Mouse (Mus musculus) cerebellum, adult 9-11 months (tissue): ENCODE measurements at regions not wholly inside any gene's neighbourhood (a gene's known extent, or its start where the extent isn't known, plus 50 kb on each side); places are given as distances from the start of the nearest gene placed in this dataset.
A peak's percentile ranks its signal among the peaks of the same experiment; 100 is the strongest.
"Not testable (repeated sequence)": the region's sequence is repeated elsewhere in the genome, so short reads cannot be mapped to it uniquely, and the experiment has no call there.

Experiments
- DNase-seq: peaks from one replicate; pipeline ENCODE4 v3.0.0; 2022

DNA sequence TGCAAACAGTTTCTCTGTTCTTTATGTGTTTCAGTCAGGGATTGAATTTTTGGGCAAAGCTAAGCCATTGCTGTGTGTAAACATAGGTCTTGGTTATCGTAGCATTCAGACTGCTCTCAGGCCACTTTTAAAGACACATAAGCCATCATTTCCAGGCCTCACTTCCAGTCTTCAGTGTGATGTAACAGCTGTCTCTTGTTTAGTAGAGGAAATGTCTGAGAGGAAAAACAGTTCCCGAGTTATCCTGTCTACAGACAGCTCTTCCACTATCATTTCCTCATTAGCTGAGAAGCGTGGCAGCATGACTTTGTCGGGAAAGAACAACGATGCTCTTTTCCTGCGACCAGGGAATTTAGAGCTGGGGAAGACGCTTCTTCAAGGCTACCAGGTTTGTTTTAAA is 196.9 kb downstream of the Fam198b start:
- DNase-seq: no peak

DNA sequence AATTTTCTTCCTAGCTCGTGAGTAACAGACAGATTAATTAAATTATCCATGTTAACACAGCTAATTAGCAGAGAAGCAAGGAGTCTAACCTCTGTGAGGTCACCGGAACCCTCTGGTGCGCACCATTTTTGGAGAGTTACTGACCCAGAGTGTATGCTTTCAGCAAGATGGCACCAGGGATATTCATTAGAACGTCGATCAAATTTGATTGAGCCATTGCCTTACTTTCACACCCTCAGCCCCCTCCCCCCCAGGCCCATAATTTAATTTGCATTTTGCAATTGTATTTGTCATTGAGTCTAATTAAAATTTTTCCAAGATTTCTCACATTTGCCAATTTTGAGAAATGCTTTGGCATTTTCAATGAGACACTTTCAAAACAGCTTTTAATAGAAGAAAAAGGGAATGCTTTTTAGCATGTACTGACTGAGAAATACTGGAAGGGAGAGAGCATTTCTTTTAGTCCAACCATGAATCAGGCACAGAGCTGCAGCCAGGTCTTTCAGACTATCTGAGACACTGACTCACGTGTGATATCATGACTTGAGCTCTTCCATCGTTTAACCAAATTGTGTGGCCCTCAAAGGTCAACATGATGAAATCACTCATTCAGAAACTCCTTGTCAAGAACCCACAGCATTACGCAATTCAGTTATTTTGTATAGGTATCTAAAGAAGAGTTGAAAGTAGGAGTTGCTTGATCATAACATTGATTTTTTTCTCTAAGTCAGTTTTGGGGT is 198.6 kb downstream of the Fam198b start:
- DNase-seq: no peak

GRCm38 (mm10) chr3:80084168-80084567 is 199.8 kb downstream of the Fam198b start:
- no peak for DNase-seq

GRCm38 (mm10) chr3:80099625-80100024 is 215.3 kb downstream of the Fam198b start:
- DNase-seq: peak; percentile 79

DNA sequence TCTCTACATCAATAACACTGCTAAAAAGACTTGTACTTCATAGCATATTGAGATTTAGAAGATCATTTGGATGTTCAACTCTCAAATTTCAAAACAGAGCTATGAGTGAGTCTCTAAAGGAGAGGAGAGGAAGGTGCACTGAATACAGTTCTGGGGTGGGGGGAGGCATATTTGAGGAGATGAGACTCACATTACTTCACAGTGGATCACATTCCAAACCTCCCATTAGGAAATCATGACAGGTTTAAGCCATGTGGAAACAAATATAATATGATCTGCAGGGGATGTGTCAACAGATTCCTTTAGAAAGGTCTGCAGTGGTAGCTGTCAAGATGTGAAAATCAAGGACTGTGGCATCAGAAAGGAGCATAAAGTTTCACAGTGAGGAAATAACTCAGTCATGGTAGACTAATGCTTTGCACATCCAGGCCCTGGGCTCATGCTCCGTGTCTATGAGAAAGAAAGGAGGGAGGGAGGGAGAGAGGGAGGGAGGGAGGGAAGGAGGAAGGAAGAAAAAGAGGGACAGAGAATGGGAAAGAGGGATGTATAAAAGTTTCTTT is 235.9 kb downstream of the Fam198b start:
- no peak for DNase-seq

GRCm38 (mm10) chr3:80123666-80124065 is 239.3 kb downstream of the Fam198b start:
- no peak for DNase-seq

DNA sequence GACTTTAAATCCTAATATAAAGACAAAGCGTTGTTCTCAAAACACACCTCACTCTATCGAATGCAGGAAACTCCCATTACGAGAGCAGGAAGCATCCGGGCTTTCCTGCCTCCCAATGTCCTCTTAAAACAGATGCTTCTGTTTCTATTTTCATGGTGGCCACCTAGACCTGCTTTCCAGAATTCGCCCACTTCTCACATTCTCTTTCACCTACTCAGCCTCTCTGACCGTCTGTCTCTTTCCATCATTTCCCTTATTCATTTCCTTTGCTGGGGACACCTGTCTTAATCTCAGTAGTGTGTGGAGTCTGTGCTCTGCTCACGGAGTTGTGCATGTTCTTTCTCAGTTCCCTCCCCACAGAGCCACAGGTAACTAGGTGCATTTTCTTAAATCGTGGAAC is 240.3 kb downstream of the Fam198b start:
- DNase-seq: no peak

GRCm38 (mm10) chr3:80141697-80142096 is 257.4 kb downstream of the Fam198b start:
- no peak for DNase-seq

GRCm38 (mm10) chr3:80160473-80160872 is 276.1 kb downstream of the Fam198b start:
- no peak for DNase-seq

- DNase-seq: no peak
These were observed 297.4 kb downstream of the Fam198b start for GRCm38 (mm10) chr3:80181749-80182148.

GRCm38 (mm10) chr3:80182161-80182560 is 297.8 kb downstream of the Fam198b start:
- not testable (repeated sequence) for DNase-seq

DNA sequence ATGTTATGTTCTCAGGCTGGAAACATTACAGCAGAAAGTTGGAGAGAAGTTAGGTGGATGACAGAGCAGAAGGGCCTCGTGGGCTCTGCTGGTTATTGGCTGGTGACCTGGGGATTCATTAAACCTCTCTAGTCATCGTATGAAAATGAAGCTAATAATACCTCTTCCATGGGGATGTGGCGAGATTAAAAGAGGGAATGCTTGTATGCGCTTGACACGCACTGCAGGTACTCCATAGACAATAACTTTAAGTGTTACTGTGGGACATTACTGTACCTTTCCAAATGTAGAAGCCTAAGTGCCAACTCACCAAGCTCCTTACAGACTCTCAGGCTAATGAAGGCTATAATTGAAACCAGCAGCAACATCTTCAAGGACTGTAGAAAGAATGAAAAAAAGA is 303.1 kb downstream of the Fam198b start:
- DNase-seq: no peak

GRCm38 (mm10) chr3:80200904-80201303 is 316.6 kb downstream of the Fam198b start:
- no peak for DNase-seq

DNA sequence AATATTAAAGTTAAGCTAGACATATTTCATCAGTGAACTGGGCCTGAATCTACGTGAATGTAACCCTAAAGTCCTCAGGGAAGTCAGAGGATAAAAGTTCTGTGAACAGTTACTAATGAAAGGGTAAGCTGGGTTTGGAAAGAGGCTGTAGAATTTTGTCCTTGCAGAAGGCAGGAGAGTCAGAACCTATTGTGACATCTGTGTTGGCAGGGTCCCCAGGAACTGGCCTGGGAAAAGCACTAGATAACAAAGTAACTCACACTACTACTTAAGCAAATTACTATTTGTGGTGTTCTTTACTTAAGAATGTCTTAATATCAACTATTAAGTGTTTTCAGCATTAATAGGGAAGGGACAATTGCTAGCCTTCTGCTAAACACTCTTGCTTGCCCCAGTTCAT is 320.5 kb downstream of the Fam198b start:
- no peak for DNase-seq

GRCm38 (mm10) chr3:80205351-80205750 is 321.0 kb downstream of the Fam198b start:
- no peak for DNase-seq

- DNase-seq: no peak
These were observed 322.7 kb downstream of the Fam198b start for GRCm38 (mm10) chr3:80207022-80207421.

GRCm38 (mm10) chr3:80208028-80208427 is 323.7 kb downstream of the Fam198b start:
- DNase-seq: no peak

GRCm38 (mm10) chr3:80209596-80209995 is 325.3 kb downstream of the Fam198b start:
- no peak for DNase-seq

- DNase-seq: no peak
These were observed 327.2 kb downstream of the Fam198b start for GRCm38 (mm10) chr3:80211323-80212109.

GRCm38 (mm10) chr3:80248611-80249010 is 364.3 kb downstream of the Fam198b start:
- DNase-seq: no peak

DNA sequence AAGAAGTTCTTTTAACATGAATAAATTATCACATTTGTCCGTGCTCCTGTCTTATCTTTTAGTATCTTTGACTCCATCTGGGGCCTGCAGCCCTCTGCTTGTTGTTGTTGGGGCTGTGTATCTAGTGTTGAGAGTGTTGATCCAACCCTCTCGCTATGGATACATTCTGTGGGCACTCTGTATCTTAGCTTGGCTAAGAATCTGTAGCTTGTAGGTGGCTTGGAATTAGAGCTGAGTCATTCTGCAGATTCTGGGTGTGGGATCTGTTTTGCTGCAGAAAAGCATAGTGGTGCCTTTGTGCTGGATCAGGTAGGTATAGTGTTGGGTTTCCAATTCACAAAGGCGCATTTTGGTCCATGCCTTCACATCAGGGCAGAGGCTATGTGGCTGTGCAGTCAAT is 365.6 kb downstream of the Fam198b start:
- no peak for DNase-seq

- no peak for DNase-seq
These were observed 371.0 kb downstream of the Fam198b start for GRCm38 (mm10) chr3:80255304-80255703.

- no peak for DNase-seq
These were observed 372.1 kb downstream of the Fam198b start for GRCm38 (mm10) chr3:80256383-80256782.

DNA sequence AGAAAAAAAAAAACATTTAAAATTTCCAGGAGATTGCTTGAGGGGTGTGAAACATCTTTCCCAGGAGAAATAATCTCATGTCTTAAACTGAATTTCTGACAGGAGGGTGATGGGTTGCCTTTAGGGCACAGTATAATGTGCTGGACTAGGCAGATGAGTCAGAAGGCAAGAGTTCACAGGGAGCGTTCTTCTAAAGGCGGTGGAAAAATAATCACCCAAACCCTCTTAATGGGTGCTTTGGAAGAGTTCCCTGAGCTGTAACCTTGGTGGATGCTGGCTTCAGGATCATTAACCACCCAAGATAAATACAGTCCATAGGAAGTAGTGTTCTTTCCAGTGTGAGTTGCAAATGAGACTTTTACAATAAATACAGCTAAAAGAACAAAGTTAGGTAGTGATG is 378.8 kb downstream of the Fam198b start:
- no peak for DNase-seq
